Mouse (Mus musculus): Measurements from ENCODE around the gene Disc1.

DNA sequence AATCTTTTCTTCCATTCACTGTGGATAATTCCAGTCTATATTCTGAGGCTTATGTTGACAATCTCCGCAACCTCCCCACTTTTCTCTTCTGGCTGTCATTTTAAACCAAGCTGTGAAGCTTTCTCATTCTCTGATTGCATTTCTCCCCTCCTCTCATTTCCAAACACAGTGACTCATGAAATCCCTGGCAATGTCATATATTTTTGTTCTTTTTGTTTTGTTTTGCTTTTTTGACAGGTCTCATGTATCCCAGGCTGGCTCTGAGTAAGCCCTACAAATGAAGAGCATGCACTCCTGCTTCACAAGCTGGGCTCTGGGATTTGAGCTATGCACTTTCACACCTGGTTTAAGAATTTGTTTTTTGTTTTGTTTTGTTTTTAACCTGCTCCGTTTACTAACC, 225.2 kb downstream of the Disc1 start:
- TF ChIP-seq CTCF (IDR thresholded peaks at IDR 0.05; ENCODE audit: insufficient read depth, low read length) (no peak), POLR2A (IDR thresholded peaks at IDR 0.05; ENCODE audit: borderline replicate concordance, extremely low read depth, low read depth, low read length) (no peak)

Data from lung, adult 2 months (tissue).